Mouse (Mus musculus) testis, adult 2 months (tissue): ENCODE measurements around the gene Dscam.

Experiments used
- CTCF ChIP-seq: fragments of 200-500 bp; IDR thresholded peaks from 2 replicates; pipeline ENCODE4 v1.5.1; 2012; ENCODE audit warnings: low read depth, mild to moderate bottlenecking, inconsistent platforms, low read length, moderate library complexity; ENCODE audit not compliant: control insufficient read depth, insufficient read depth, insufficient replicate concordance
- POLR2A ChIP-seq: fragments of 200-500 bp; IDR thresholded peaks from 2 replicates; pipeline ENCODE4 v1.6.1; 2012; ENCODE audit warnings: low read depth, mild to moderate bottlenecking, inconsistent platforms, low read length, moderate library complexity; ENCODE audit not compliant: control insufficient read depth

DNA sequence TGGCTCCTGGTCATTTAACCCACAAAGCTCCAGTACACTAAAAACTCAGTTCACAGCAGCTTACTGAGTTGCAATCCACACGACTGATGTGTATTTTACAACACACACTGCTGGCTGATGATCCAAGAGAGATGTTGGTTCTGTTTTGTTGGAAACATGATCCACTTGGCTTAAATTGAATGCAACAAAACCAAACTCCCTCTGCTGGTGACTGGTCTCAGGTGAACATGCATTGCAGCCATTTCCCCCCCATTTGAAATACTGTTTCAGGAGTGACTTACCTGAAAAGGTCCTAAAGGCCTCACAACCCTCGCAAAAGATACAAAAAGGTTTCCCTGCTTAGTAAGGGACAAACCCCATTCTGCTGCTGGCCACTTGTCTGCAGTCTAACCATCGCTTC is 156.2 kb downstream of the Dscam start:
- TF ChIP-seq POLR2A = no peak
- TF ChIP-seq CTCF = no peak
